Comparison of ENCODE assay signal across 13 mouse cellular contexts in genomic region chr9:78558586-78559214, GRCm38 (mm10). TPM values are rescaled to one million over a fixed set of nuclear protein-coding genes. Genes with fewer than 3 reads are reported as not detected.
A peak's percentile ranks its signal among the peaks of the same experiment; 100 is the strongest.
DNase-seq lines count a peak whose midpoint lies in the region; ATAC-seq and TF ChIP-seq lines count a peak whose summit lies in the region.
"Had no signal": no experiment of that assay in that cellular context is flagged by ENCODE, and none has a peak within 500 bp of the region (broad histone marks: within the 10 kb centered on the region; RNA-seq: fewer than 3 reads in every experiment).

No protein-coding gene starts in this region.

- peaks cover 12% of the 10 kb centered on the region; the same call in 1 of the 2 replicates for H3K36me3 ChIP-seq in heart, postnatal 0 days (replicated peaks; ENCODE audit: control insufficient read depth, insufficient read depth, low read length)
- H3K36me3 ChIP-seq in liver, postnatal 0 days (replicated peaks; ENCODE audit: insufficient read depth, low read length): 0 out of 2 replicates have a peak, but pooled peaks cover 3% of the 10 kb centered on the region
- H3K36me3 ChIP-seq in hindbrain, embryonic 16.5 days (ENCODE audit: control insufficient read depth, insufficient read depth, low read length): 0 out of 2 replicates have a peak, but pooled peaks cover 3% of the 10 kb centered on the region

- H3K9me3 ChIP-seq in heart, postnatal 0 days (replicated peaks; ENCODE audit: control insufficient read depth, low read length): no peaks in the 10 kb centered on the region
- H3K9me3 ChIP-seq in liver, postnatal 0 days (ENCODE audit: low read length): no peaks in the 10 kb centered on the region
- H3K9me3 ChIP-seq in hindbrain, embryonic 16.5 days (ENCODE audit: control insufficient read depth, low read length): no peaks in the 10 kb centered on the region
- H3K9me3 ChIP-seq: forebrain, embryonic 15.5 days; limb, embryonic 15.5 days; midbrain, embryonic 10.5 days had no signal

- H3K27me3 ChIP-seq in heart, postnatal 0 days (ENCODE audit: control insufficient read depth, insufficient read depth, low read length): no peaks in the 10 kb centered on the region
- no peaks in the 10 kb centered on the region for H3K27me3 ChIP-seq in liver, postnatal 0 days (ENCODE audit: insufficient read depth, low read length)
- H3K27me3 ChIP-seq in hindbrain, embryonic 16.5 days (replicated peaks; ENCODE audit: control insufficient read depth, insufficient read depth, low read length): no peaks in the 10 kb centered on the region
- H3K27me3 ChIP-seq: forebrain, embryonic 15.5 days; limb, embryonic 15.5 days had no signal

- H3K9ac ChIP-seq in heart, postnatal 0 days (replicated peaks; ENCODE audit: low read depth, low read length): no peak overlapping the region
- no peak overlapping the region for H3K9ac ChIP-seq in liver, postnatal 0 days (replicated peaks)
- no peak overlapping the region for H3K9ac ChIP-seq in hindbrain, embryonic 16.5 days (ENCODE audit: low read depth, low read length)
- H3K9ac ChIP-seq: forebrain, embryonic 15.5 days; limb, embryonic 15.5 days had no signal

- 57% methylated on average over 8 of the region's 8 CpGs for WGBS in heart, postnatal 0 days
- 65% methylated on average over 8 of the region's 8 CpGs for WGBS in liver, postnatal 0 days (ENCODE audit: insufficient replicate concordance)
- WGBS in hindbrain, embryonic 16.5 days: 85% methylated on average over 8 of the region's 8 CpGs

- no peak overlapping the region for H3K27ac ChIP-seq in heart, postnatal 0 days (ENCODE audit: low read depth)
- no peak overlapping the region for H3K27ac ChIP-seq in liver, postnatal 0 days (ENCODE audit: low read depth)
- no peak overlapping the region for H3K27ac ChIP-seq in hindbrain, embryonic 16.5 days (ENCODE audit: low read depth, low read length)
- no peak overlapping the region for H3K27ac ChIP-seq in layer of hippocampus, adult 2 months
- H3K27ac ChIP-seq: forebrain, embryonic 15.5 days; limb, embryonic 15.5 days; midbrain, embryonic 10.5 days had no signal

- ATAC-seq in heart, postnatal 0 days (ENCODE audit: insufficient read depth, low read depth): peak; percentile 47; the same call in 1 of the 2 replicates
- no peak for ATAC-seq in liver, postnatal 0 days
- ATAC-seq in hindbrain, embryonic 16.5 days: no peak
- ATAC-seq: forebrain, embryonic 15.5 days had no signal

- no peak overlapping the region for H3K4me3 ChIP-seq in heart, postnatal 0 days (ENCODE audit: low read depth, low read length)
- no peak overlapping the region for H3K4me3 ChIP-seq in liver, postnatal 0 days (ENCODE audit: low read depth, low read length)
- no peak overlapping the region for H3K4me3 ChIP-seq in hindbrain, embryonic 16.5 days (ENCODE audit: low read length)
- H3K4me3 ChIP-seq in layer of hippocampus, adult 2 months: no peak overlapping the region
- H3K4me3 ChIP-seq: forebrain, embryonic 15.5 days; limb, embryonic 15.5 days; midbrain, embryonic 10.5 days had no signal

- TF ChIP-seq EP300 in heart, postnatal 0 days (IDR thresholded peaks at IDR 0.05; ENCODE audit: low read depth): no peak
- no peak for TF ChIP-seq EP300 in liver, postnatal 0 days (IDR thresholded peaks at IDR 0.05; ENCODE audit: low read depth)

- H3K4me1 ChIP-seq in heart, postnatal 0 days (ENCODE audit: control insufficient read depth, insufficient read depth): no peaks in the 10 kb centered on the region
- H3K4me1 ChIP-seq in liver, postnatal 0 days (ENCODE audit: insufficient read depth): no peaks in the 10 kb centered on the region
- H3K4me1 ChIP-seq in hindbrain, embryonic 16.5 days (ENCODE audit: control insufficient read depth, insufficient read depth, low read depth, low read length): no peaks in the 10 kb centered on the region
- H3K4me1 ChIP-seq: forebrain, embryonic 15.5 days; limb, embryonic 15.5 days; midbrain, embryonic 10.5 days had no signal

- no peak overlapping the region for H3K4me2 ChIP-seq in heart, postnatal 0 days (ENCODE audit: low read depth, low read length)
- H3K4me2 ChIP-seq in liver, postnatal 0 days (ENCODE audit: low read depth, low read length): no peak overlapping the region
- H3K4me2 ChIP-seq in hindbrain, embryonic 16.5 days (ENCODE audit: low read length): no peak overlapping the region
- H3K4me2 ChIP-seq: forebrain, embryonic 15.5 days; limb, embryonic 15.5 days had no signal

- DNase-seq in heart, postnatal 0 days (ENCODE audit: low spot score): peak; percentile 59
- DNase-seq in heart, postnatal 36 days: no peak
- DNase-seq in adrenal gland, adult 8-10 months: peak; percentile 31
- peak; percentile 87 for DNase-seq in kidney, adult 9 months
- peak; percentile 35 for DNase-seq in liver, postnatal 0 days
- no peak for DNase-seq in layer of hippocampus, adult 2 months (ENCODE audit: low spot score in 2 of 2)
- no peak for DNase-seq in gastrocnemius, postnatal 25 days
- DNase-seq: cerebellum, adult 8-10 months; retina, postnatal 1 day had no signal

- intact Hi-C loops in heart, postnatal 36 days (cut with DNase I): no loop called here

- TF ChIP-seq CTCF in heart, postnatal 0 days (IDR thresholded peaks at IDR 0.05; ENCODE audit: low read depth): no peak
- no peak for TF ChIP-seq CTCF in liver, postnatal 0 days (IDR thresholded peaks at IDR 0.05; ENCODE audit: low read depth)
- no peak for TF ChIP-seq CTCF in layer of hippocampus, adult 2 months (conservative IDR thresholded peaks at IDR 0.05)

RNA-seq across cellular contexts. Expression of gene Slc17a5, which starts 29.1 kb away (rescaled TPM):
- 6.3 and 13.4 TPM in 2 replicates for total RNA-seq in heart, postnatal 0 days (2014; rRNA removed; ENCODE audit: low replicate concordance)
- 7.3 and 8.0 TPM in 2 replicates for polyA plus RNA-seq in heart, postnatal 0 days (2015; fragmentation: Nextera tagmentation; extraction: Ambion mirVana)
- 1 to 10 TPM; 6.5 to 6.9 TPM for total RNA-seq in heart, postnatal 36 days (2021)
- 10 to 100 TPM; 11.1 to 13.3 (median 12.8) TPM for total RNA-seq in adrenal gland, adult 8-10 months (2022)
- 5.2 and 6.2 TPM in 2 replicates for polyA plus RNA-seq in liver, postnatal 0 days (2015; fragmentation: Nextera tagmentation; extraction: Ambion mirVana)
- 15.6 and 15.8 TPM in 2 replicates for polyA plus RNA-seq in hindbrain, embryonic 16.5 days (2015; fragmentation: Nextera tagmentation; extraction: Ambion mirVana)
- 10 to 100 TPM; 23.0 to 24.5 TPM for total RNA-seq in layer of hippocampus, adult 2 months (2021)
- 1 to 10 TPM; 2.8 to 3.3 TPM for total RNA-seq in gastrocnemius, postnatal 25 days (2021)

RNA-seq across cellular contexts. Expression of gene Cd109, which starts 56.6 kb away (rescaled TPM):
- 6.5 TPM in 2 replicates for total RNA-seq in heart, postnatal 0 days (2014; rRNA removed; ENCODE audit: low replicate concordance)
- 3.0 and 3.3 TPM in 2 replicates for polyA plus RNA-seq in heart, postnatal 0 days (2015; fragmentation: Nextera tagmentation; extraction: Ambion mirVana)
- 1 to 10 TPM; 1.6 to 1.9 TPM for total RNA-seq in heart, postnatal 36 days (2021)
- under 1 TPM; 0.09 to 0.46 (median 0.24) TPM for total RNA-seq in adrenal gland, adult 8-10 months (2022)
- polyA plus RNA-seq in liver, postnatal 0 days (2015; fragmentation: Nextera tagmentation; extraction: Ambion mirVana): 0.04 TPM in 2 replicates
- polyA plus RNA-seq in hindbrain, embryonic 16.5 days (2015; fragmentation: Nextera tagmentation; extraction: Ambion mirVana): 0.95 and 2.0 TPM in 2 replicates
- 1 to 10 TPM; 3.1 to 3.5 TPM for total RNA-seq in layer of hippocampus, adult 2 months (2021)
- total RNA-seq in gastrocnemius, postnatal 25 days (2021): 1 to 10 TPM in 1 of 2 experiments, under 1 TPM in 1; 0.59 to 1.5 TPM

Comparison
In these comparisons a context has a peak if more than half of its experiments do, and no peak if none do; other contexts are left out.
1. DNase-seq: peak in heart, postnatal 0 days (single experiment), adrenal gland, adult 8-10 months (single experiment), kidney, adult 9 months (single experiment) and liver, postnatal 0 days (single experiment); none in heart, postnatal 36 days (0 of 2), layer of hippocampus, adult 2 months (0 of 2) and gastrocnemius, postnatal 25 days (single experiment).